Mouse (Mus musculus) left cerebral cortex, adult 11 months (tissue): ENCODE data around the gene Ubxn1.
A peak's percentile ranks its signal among the peaks of the same experiment; 100 is the strongest.
"Not testable (repeated sequence)": the region's sequence is repeated elsewhere in the genome, so short reads cannot be mapped to it uniquely, and the experiment has no call there.

ENCODE experiments used
- DNase-seq: peaks from one replicate; pipeline ENCODE4 v3.0.0; 2022; ENCODE audit warnings: low spot score

The Ubxn1 gene

GRCm38 (mm10) chr19:8871267-8872186, at the start of gene Ubxn1:
Gene Ubxn1, plus strand, starts transcription at chr19:8871496.
- peak; percentile 97 for DNase-seq

DNA sequence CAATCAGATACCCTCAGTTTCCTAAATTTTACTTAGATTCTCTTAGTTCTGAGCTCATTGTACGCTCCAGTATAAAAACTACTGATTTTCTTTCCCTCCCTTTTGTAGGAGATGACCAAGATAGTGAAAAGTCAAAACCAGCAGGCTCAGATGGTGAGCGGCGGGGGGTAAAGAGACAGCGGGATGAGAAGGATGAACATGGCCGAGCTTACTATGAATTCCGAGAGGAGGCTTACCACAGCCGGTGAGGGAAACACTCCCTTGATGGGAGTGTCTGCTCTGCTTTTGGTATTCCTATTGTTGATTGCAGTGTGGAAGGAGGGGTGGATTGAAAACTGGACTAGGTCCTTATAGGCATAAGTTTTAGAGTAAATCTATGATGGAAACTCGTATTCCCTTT, 48.6 kb upstream of the Ubxn1 start:
- DNase-seq = no peak

DNA sequence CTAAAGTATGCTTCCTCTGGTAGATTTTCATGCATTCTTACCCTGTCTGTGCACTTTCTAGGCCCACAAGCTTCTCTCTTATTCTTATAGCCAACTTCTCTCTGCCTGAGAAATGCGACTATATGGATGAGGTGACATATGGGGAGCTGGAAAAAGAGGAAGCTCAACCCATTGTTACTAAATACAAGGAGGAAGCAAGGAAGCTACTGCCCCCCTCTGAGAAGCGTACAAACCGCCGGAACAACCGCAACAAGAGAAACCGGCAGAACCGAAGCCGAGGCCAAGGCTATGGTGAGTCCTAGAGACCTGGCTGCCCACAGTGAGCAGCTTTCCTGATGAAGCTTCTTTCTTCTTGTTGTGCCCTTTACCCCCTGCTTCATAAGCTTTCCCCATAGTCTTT, 41.6 kb upstream of the Ubxn1 start, which contains the start of gene AC129217.1:
AC129217.1 (plus strand) TSS at position 114 of the 400 bp plus-strand sequence.
- no peak for DNase-seq

DNA sequence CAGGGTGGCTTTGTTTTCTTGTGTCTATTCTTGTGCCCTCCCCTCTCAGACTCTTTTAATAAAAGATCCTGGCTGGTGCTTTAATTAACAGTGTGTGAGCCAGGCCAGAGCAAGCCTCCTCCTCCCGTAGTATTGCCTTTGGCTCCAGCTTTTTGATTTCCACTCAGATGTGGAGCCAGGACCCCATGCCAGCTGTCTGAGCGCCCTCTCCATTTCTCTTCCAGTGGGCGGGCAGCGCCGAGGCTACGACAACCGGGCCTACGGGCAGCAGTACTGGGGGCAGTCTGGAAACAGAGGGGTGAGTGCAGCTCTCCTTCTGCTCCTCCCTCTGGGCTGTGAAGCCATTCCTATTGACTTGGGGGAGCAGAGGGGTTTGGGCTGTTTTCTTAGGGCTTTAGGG, 40.6 kb upstream of the Ubxn1 start:
- DNase-seq = no peak

- DNase-seq = no peak
Observed at GRCm38 (mm10) chr19:8831262-8831661, 40.0 kb upstream of the Ubxn1 start.

DNA sequence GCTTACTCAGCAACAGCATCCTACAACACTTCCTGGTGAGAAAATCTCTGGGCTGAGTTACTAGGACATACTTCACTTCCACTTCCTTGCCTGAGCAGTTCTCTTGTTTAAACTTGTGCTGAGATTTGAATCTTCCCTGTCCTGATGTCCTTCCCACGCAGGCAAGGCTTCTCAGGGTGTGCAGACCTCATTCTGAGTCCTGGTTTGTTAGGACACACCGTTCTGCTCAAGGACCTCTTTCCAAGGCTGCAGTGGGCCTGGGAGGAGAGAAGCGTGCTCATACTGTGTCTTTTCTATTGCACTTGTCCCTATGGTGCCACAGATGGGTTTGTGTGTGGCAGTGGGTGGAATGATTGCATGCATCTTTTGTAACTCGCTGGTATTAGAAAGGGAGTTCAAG, 38.3 kb upstream of the Ubxn1 start:
- no peak for DNase-seq

DNA sequence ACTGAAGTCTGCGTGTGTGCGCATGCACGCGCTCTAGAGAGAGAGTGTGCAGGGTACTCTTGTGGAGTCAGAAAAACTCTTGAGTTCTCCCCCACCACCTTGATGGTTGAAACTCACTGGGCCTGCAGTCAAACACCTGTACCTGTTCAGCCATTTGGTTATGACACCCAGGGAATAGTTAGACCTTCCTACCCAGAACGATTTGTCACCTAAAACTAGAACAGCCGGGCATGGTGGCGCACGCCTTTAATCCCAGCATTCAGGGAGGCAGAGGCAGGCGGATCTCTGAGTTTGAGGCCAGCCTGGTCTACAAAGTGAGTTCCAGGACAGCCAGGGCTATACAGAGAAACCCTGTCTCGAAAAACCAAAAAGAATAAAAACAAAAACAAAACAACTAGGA, 35.0 kb upstream of the Ubxn1 start:
- DNase-seq = not testable (repeated sequence)

DNA sequence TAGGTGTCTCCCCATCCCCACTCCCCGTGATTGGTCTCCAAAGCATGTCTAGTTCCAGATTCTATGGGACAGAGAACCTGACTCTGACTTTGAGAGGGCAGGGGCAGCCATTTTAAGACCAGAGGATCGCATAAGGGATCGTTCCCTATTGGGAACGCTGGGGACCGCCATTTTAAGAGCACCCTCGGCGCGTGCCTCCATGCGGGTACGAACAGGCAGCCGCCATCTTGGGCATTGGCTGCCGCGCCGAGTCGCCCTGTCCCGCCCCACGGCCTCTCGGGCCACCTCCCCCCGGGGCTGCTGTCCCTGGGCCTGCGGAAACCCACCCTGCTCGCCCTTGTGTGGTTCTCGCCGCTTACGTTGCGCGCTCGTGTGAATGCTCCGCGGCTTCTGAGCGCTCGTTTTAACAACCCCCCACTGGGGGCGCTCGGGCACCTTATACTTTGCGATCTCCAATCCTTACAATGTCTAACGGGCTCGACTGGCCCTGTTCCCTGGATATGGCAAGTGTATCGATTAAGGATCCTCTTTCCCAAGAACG, 34.0 kb upstream of the Ubxn1 start, which contains the start of gene Bscl2:
Bscl2 (plus strand) TSS at position 217 of the 541 bp plus-strand sequence.
- peak; percentile 86 for DNase-seq

DNA sequence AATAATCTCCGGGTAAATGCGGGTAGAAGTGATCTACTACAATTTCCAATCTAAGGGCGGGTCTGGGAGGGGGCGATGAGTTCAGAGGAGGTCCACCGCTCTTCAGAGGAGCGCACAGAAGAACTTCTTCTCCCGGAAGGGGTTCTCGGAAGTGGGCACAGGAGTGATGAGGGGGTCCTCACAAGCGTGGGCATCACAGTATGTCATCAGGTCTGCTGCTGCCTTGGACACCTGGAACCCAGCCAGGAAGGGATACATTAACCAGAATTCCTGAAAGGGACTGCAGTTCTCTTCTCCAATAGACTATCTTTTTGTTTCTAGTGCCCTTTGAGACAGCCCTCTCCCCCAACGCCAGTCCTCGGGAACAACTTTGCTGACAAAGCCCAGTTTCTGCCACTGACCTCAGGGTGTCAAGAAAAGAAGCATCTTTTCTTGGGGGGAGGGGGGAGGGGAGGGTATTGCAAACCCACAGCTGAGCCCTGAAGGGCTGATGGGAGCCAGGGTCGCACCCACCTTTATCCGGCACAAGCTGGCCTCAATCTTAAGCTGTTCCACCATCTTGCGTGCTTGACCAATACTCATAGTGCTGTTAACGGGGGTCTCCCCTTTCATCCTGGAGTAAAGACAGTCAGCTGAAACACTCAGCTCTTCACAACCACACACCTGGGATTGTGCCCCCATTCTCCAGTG, 33.1 kb upstream of the Ubxn1 start:
- no peak for DNase-seq

GRCm38 (mm10) chr19:8839103-8839907, 32.0 kb upstream of the Ubxn1 start, which contains the start of gene Gng3:
Gene Gng3, minus strand, starts transcription at chr19:8839194.
- DNase-seq = peak; percentile 81

DNA sequence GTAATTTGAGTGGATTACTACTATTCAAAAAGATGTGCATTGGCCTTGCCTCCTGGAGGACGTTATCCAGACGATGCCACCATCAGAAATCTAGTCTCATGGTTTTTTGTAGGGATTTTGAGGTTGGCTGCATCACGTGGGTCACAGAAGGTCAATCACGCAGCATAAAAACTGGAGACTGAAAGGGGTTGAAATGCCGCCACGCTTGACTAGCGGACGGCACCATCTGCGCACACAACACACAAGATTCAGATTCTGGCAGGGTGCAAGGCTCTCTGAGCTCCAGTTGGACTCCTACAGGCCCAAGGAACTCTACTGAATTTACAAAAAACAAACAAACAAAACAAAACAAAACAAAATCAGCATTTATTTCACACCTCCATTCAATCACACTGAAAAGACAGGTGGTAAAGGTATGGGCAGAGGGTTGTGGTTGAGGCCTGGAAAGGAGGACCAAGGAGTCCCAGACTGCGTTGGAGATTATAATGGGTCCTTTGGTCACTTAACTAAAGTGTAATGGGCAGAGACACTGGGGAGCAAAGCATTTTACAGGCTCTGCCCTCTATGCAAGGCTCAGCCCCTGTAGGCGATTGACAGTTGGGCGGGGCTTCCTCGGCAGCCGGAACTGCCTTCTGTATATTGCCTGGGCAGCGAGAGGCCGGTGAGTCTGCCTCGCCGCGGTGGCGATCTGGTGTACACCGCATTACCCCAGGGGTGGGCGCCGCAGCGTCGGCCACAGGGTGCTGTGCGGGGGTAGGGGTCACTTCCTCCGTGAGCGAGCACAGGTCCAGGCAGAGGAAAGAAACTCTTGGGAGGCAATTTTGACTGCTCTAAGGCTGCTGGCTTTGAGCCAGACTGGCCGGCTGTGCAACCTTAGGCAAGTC, 31.1 kb upstream of the Ubxn1 start:
- no peak for DNase-seq

DNA sequence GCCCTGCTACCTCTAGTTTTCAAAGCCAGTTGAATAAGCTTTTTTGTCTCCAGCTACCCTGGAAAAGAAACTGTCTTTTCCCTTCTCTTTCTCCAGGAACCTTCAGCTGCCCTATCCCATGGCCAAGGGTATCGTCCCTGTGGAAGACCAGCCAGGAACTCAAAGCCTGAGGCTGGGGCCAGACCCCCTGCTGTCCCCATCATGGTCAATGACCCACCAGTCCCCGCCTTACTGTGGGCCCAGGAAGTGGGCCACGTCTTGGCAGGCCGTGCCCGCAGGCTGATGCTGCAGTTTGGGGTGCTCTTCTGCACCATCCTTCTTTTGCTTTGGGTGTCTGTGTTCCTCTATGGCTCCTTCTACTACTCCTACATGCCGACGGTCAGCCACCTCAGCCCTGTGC, 30.3 kb upstream of the Ubxn1 start:
- no peak for DNase-seq

DNA sequence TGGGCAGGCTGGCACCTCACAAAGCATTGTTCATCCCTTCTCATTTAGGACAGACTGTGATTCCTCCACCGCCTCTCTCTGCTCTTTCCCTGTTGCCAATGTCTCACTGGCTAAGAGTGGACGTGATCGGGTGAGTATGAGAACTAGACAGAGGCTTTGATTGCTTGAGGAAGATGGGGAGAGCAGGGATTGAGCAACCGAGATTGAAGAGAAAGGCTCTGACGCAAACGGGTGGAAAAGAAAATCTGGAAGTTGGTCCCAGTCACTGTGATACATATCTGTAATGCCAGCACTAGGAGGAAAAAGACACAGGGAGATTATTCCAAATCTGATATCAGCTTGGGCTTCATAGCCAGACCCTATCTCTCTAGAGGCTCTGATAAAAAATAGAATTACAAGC, 28.3 kb upstream of the Ubxn1 start:
- no peak for DNase-seq

- no peak for DNase-seq
Observed at GRCm38 (mm10) chr19:8844371-8845129, 26.7 kb upstream of the Ubxn1 start.

DNA sequence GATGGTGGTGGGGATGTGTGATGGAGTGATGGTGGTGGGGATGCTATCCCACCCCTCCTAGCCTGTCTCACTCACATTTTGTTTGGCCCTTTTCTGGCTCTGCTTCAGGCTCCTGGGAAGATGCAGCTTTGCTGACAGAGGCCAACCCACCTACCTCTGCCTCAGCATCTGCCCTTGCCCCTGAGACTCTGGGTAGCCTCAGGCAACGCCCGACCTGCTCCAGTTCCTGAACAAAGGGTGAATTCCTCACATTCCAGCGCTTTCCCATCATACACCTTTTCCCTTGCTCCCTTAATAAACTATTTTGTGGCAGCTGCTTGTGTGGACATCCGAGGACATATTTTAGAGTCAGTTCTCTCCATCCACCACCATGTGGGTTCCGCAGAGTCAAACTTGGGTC, 22.9 kb upstream of the Ubxn1 start:
- no peak for DNase-seq

- no peak for DNase-seq
Observed at GRCm38 (mm10) chr19:8850402-8850901, 20.8 kb upstream of the Ubxn1 start, which contains the start of gene Lrrn4cl. Gene Lrrn4cl, plus strand, starts transcription at chr19:8850768.

DNA sequence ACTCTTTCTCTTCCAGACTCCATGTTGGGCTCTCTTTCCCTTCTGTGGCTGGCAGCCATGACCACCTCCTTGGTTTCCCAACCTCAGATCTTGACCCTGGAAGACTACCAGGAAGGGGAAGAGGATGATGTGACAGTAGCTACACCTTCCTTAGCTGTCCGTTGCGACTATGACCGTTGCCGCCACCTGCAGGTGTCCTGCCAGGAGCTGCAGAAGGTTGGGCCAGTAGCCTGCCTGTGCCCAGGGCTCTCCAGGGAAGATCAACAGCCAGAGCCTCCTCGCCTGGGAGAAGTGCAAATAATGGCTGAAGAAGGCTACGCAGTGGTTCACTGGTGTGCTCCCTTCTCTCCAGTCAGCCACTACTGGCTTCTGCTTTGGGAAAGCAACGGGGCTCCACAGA, 19.7 kb upstream of the Ubxn1 start:
- no peak for DNase-seq

- DNase-seq = no peak
Observed at GRCm38 (mm10) chr19:8852236-8852928, 18.9 kb upstream of the Ubxn1 start.

GRCm38 (mm10) chr19:8853117-8853516, 18.2 kb upstream of the Ubxn1 start:
- no peak for DNase-seq
